Mouse (Mus musculus) neural tube, embryonic 12.5 days (tissue): Measurements from ENCODE around the gene Vmn1r69. TPM values are rescaled to one million over a fixed set of nuclear protein-coding genes. Genes with fewer than 3 reads are reported as not detected.

Experiments used
- ATAC-seq: fragments of 200-750 bp; cut with Nextera tagmentation; 2 replicates; pipeline ENCODE4 v1.8.0; 2017; ENCODE audit warnings: low read depth, mild to moderate bottlenecking, moderate TSS enrichment, moderate library complexity; ENCODE audit not compliant: low FRiP score
- H3K27ac ChIP-seq: fragments of 300-500 bp; sonication (generic); 2 replicates; pipeline ENCODE4 v1.5.1; 2016
- H3K27me3 ChIP-seq: fragments of 300-500 bp; sonication (generic); replicated peaks from 2 replicates; pipeline ENCODE4 v1.6.1; 2016; ENCODE audit warnings: mild to moderate bottlenecking
- H3K36me3 ChIP-seq: fragments of 300-500 bp; sonication (generic); 2 replicates; pipeline ENCODE4 v1.6.1; 2016; ENCODE audit warnings: mild to moderate bottlenecking
- H3K4me1 ChIP-seq: fragments of 300-500 bp; sonication (generic); 2 replicates; pipeline ENCODE4 v1.6.1; 2016
- H3K4me2 ChIP-seq: fragments of 300-500 bp; sonication (generic); replicated peaks from 2 replicates; pipeline ENCODE4 v1.6.1; 2016; ENCODE audit warnings: mild to moderate bottlenecking
- H3K4me3 ChIP-seq: fragments of 300-500 bp; sonication (generic); 2 replicates; pipeline ENCODE4 v1.5.1; 2016
- H3K9ac ChIP-seq: fragments of 300-500 bp; sonication (generic); 2 replicates; pipeline ENCODE4 v1.6.1; 2016; ENCODE audit warnings: mild to moderate bottlenecking
- H3K9me3 ChIP-seq: fragments of 300-500 bp; sonication (generic); 2 replicates; pipeline ENCODE4 v1.6.1; 2016; ENCODE audit warnings: mild to moderate bottlenecking
- WGBS: fragments of 180-500 bp; shearing (Covaris S2); methylation state at CpG from one replicate; pipeline ENCODE4 v1.1.7; 2016; 5-methylcytosine and 5-hydroxymethylcytosine counted together
- polyA plus RNA-seq: library from polyadenylated mRNA; unstranded; fragments of >200 nt; fragmentation: Nextera tagmentation; extraction: Ambion mirVana; gene quantifications from 2 replicates; pipeline ENCODE4 v1.2.1, GENCODE M21; 2016

Vmn1r69 gene
- polyA plus RNA-seq: not detected in 2 replicates

DNA sequence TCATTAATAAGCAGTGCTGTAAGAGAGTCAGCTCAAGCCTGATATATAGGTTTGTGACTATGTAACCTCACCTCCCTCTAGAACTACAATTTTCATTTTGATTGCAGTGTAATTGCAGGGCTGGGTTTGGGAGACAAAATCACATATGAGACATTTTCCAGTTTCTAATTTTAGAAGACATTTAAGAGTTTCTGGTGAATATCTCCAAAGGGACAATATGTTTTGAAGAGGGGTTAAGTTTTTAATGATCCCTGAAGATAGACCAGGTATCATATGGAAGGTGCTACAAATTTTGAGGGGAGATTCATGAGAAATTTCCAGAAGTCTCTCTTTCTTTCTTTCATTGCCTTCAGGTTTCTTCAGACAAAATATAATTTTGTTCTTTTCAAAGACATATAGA is at the start of gene Vmn1r69:
Gene Vmn1r69 (minus strand): TSS at position 101 of the 400 bp plus-strand sequence.
- H3K4me1 ChIP-seq: no peaks in the 10 kb centered on the region
- no peaks in the 10 kb centered on the region for H3K36me3 ChIP-seq
- no peaks in the 10 kb centered on the region for H3K27me3 ChIP-seq
- H3K4me3 ChIP-seq: no peak within 1 kb of the TSS
- no peak within 1 kb of the TSS for H3K27ac ChIP-seq
- no peak within 1 kb of the TSS for H3K9ac ChIP-seq
- H3K9me3 ChIP-seq: peaks cover 14% of the 10 kb centered on the region
- H3K4me2 ChIP-seq: no peak within 1 kb of the TSS
- ATAC-seq: no peak

DNA sequence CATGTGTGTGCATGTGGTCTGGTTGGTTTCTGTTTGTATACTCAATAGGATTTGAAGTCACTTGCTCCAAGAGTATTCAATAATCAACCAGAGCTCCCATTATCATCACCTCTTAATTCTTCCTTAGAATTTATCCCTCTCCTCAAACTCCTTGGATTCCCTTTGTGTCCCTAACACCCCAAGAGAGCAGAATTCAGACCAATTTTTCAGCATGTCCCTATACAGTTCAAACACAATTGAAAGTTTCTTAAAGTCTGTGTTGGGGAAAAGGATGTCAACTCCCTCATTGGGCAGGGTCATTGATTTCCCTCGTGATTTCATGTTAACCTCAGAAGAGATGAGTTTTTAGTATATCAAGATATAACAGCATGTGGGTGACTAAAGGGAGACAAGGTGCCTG is 17.8 kb upstream of the Vmn1r69 start, which contains the start of gene Vmn1r70:
Gene Vmn1r70 (plus strand): TSS at position 301 of the 400 bp plus-strand sequence.
- Histone ChIP-seq H3K36me3 (no peaks in the 10 kb centered on the region), H3K4me3 (no peak within 1 kb of the TSS), H3K27me3 (no peaks in the 10 kb centered on the region), H3K9ac (no peak within 1 kb of the TSS), H3K4me2 (no peak within 1 kb of the TSS), H3K4me1 (no peaks in the 10 kb centered on the region), H3K27ac (no peak within 1 kb of the TSS), H3K9me3 (peaks cover 24% of the 10 kb centered on the region)
- no peak for ATAC-seq
- 67% methylated on average over 1 of the region's 1 CpGs for WGBS

DNA sequence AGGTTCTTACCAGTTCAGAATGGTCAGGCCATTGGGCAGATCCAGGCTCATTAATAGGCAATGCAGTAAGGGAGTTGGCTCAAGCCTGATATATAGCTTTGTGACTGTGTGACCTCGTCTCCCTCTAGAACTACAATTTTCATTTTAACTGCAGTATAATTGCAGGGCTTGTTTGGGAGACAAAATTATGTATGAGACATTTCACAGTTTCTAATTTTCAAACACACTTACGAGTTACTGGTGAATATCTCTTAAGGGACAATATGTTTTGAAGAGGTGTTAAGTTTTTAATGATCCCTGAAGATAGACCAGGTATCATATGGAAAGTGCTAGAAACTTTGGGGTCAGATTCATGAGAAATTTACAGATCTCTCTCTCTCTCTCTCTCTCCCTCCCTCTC is 55.1 kb downstream of the Vmn1r69 start, which contains the start of gene Vmn1r68:
Gene Vmn1r68 (minus strand): TSS at position 101 of the 400 bp plus-strand sequence.
- no peaks in the 10 kb centered on the region for H3K4me1 ChIP-seq
- H3K27ac ChIP-seq: no peak within 1 kb of the TSS
- no peaks in the 10 kb centered on the region for H3K27me3 ChIP-seq
- no peak within 1 kb of the TSS for H3K4me3 ChIP-seq
- 69% methylated on average over 2 of the region's 2 CpGs for WGBS
- peaks cover 4% of the 10 kb centered on the region; the same call in 1 of the 2 replicates for H3K9me3 ChIP-seq
- no peaks in the 10 kb centered on the region for H3K36me3 ChIP-seq
- H3K9ac ChIP-seq: no peak within 1 kb of the TSS
- no peak for ATAC-seq
- H3K4me2 ChIP-seq: no peak within 1 kb of the TSS

Other genes with a start within 250 kb of the Vmn1r69 start
- gene Vmn1r67, start 170.3 kb downstream of the Vmn1r69 start, polyA plus RNA-seq: not detected in 2 replicates
- 35.6 and 37.4 TPM in 2 replicates for gene Zik1, start 118.3 kb downstream of the Vmn1r69 start, polyA plus RNA-seq
- not detected in 2 replicates for gene Vmn1r68, start 55.2 kb downstream of the Vmn1r69 start, polyA plus RNA-seq
- not detected in 2 replicates for gene Vmn1r70, start 17.9 kb upstream of the Vmn1r69 start, polyA plus RNA-seq
- not detected in 2 replicates for gene Nlrp4b, start 74.1 kb upstream of the Vmn1r69 start, polyA plus RNA-seq
- not detected in 2 replicates for gene Vmn1r71, start 140.7 kb upstream of the Vmn1r69 start, polyA plus RNA-seq